18 mouse cellular contexts compared by ENCODE assay signal in the genomic region with DNA sequence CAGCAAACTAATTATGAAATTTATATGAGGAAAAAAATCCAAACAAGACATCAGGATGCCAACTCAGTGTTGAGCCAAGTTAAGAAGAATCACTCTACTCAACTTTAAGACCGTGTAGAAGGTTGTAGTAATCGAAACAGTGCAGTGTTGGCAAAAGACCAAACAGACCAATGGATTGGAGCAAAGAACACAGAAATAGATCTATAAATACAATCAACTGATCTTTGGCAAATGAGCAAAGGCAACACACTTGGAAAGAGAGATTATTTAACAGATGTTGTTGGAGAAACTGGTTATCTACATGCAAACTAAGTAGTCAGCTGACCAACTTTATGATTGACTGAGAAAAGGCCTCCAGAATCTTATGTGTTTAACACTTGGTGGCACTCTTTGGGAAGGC.
DNase-seq lines count a peak whose midpoint lies in the region; ATAC-seq and TF ChIP-seq lines count a peak whose summit lies in the region.
"Had no signal": no experiment of that assay in that cellular context is flagged by ENCODE, and none has a peak within 500 bp of the region (broad histone marks: within the 10 kb centered on the region; RNA-seq: fewer than 3 reads in every experiment).

No protein-coding gene starts in this region.

- peak; percentile 90 for DNase-seq in liver, adult 2 months (ENCODE audit: extremely low read depth, low read depth, low spot score)
- DNase-seq: adrenal gland, adult 2 months; adrenal gland, adult 8-10 months; adrenal gland, postnatal 10 days; adrenal gland, postnatal 14 days; adrenal gland, postnatal 25 days; adrenal gland, postnatal 36 days; B cell, adult 2 months; cerebellum, adult 11 months; cerebellum, adult 11-12 months; cerebellum, adult 18-20 months; cerebellum, adult 2 months had no signal

- no peaks in the 10 kb centered on the region for H3K9me3 ChIP-seq in liver, embryonic 12.5 days (replicated peaks)
- H3K9me3 ChIP-seq: G1E had no signal

- H3K4me3 ChIP-seq in liver, adult 2 months (ENCODE audit: insufficient read depth, low read depth, low read length), result no peak overlapping the region
- H3K4me3 ChIP-seq in liver, embryonic 12.5 days, result no peak overlapping the region

- no peak overlapping the region for H3K4me2 ChIP-seq in liver, embryonic 12.5 days

- TF ChIP-seq CTCF in liver, adult 2 months (IDR thresholded peaks at IDR 0.05; ENCODE audit: low read depth, low read length), result no peak

- peaks cover 3% of the 10 kb centered on the region; the same call in 1 of the 2 replicates for H3K4me1 ChIP-seq in liver, adult 2 months (ENCODE audit: control insufficient read depth, insufficient read depth, low read length)
- H3K4me1 ChIP-seq in liver, embryonic 12.5 days, result no peaks in the 10 kb centered on the region

- WGBS in liver, adult 2 months, result 25% methylated on average over 2 of the region's 2 CpGs
- 79% methylated on average over 2 of the region's 2 CpGs for WGBS in liver, embryonic 12.5 days (ENCODE audit: insufficient replicate concordance)

- ATAC-seq in liver, embryonic 12.5 days, result no peak
- ATAC-seq: activated CD4-positive, CD25-positive, alpha-beta regulatory T cell, adult 4 months; CD4-positive, CD25-positive, alpha-beta regulatory T cell, adult 4 months; Patski had no signal

- H3K9ac ChIP-seq in liver, adult 2 months (ENCODE audit: low read depth, low read length), result no peak overlapping the region
- no peak overlapping the region for H3K9ac ChIP-seq in liver, embryonic 12.5 days

- no peaks in the 10 kb centered on the region for H3K79me2 ChIP-seq in liver, adult 2 months (ENCODE audit: control insufficient read depth, insufficient read depth, low read length)

- TF ChIP-seq POLR2A in liver, adult 2 months (IDR thresholded peaks at IDR 0.05; ENCODE audit: extremely low read depth, insufficient read depth, low read length), result no peak

- H3K36me3 ChIP-seq in liver, adult 2 months (ENCODE audit: control insufficient read depth, insufficient read depth, low read length), result no peaks in the 10 kb centered on the region
- H3K36me3 ChIP-seq in liver, embryonic 12.5 days, result no peaks in the 10 kb centered on the region
- H3K36me3 ChIP-seq: G1E had no signal

- H3K27ac ChIP-seq in liver, adult 2 months (replicated peaks; ENCODE audit: insufficient read depth, low read depth, low read length), result peak overlapping the region; percentile 44
- H3K27ac ChIP-seq in liver, embryonic 12.5 days, result no peak overlapping the region

- no peaks in the 10 kb centered on the region for H3K27me3 ChIP-seq in liver, adult 2 months (ENCODE audit: control insufficient read depth, insufficient read depth, low read length)
- H3K27me3 ChIP-seq in liver, embryonic 12.5 days (replicated peaks), result no peaks in the 10 kb centered on the region
- H3K27me3 ChIP-seq: CH12.LX, Patski had no signal
